Mouse (Mus musculus) adrenal gland, adult 2 months (tissue): Measurements from ENCODE around the gene Cfap69. TPM values are rescaled to one million over a fixed set of nuclear protein-coding genes. Genes with fewer than 3 reads are reported as not detected.
A peak's percentile ranks its signal among the peaks of the same experiment; 100 is the strongest.

Experiments
- DNase-seq: peaks from one replicate; pipeline ENCODE4 v3.0.0; 2021
- long read RNA-seq: library from polyadenylated mRNA; stranded (forward); transcript quantifications from one replicate; pipeline ENCODE4 v2.0.0, GENCODE M21; 2021
- polyA plus RNA-seq: library from polyadenylated mRNA; depleted of rRNA; stranded (reverse); fragments of >200 nt; gene quantifications from 2 replicates; pipeline ENCODE4 v1.2.3, GENCODE M21; 2012; rRNA removed
- total RNA-seq, 2 experiments: library from RNA; stranded (reverse); gene quantifications; 2 replicates each; pipeline ENCODE4 v1.2.3; 2021

Gene Cfap69
- total RNA-seq: 1 to 10 TPM; 7.9 to 8.9 TPM
- polyA plus RNA-seq: 2.2 and 4.6 TPM in 2 replicates
- long read RNA-seq, full-length matches to known transcripts: 2 of 2 reads
- long read RNA-seq, partial matches to known transcripts: 0 of 2 reads
- long read RNA-seq, other reads (novel, unspliced or antisense): 0 of 2 reads

DNA sequence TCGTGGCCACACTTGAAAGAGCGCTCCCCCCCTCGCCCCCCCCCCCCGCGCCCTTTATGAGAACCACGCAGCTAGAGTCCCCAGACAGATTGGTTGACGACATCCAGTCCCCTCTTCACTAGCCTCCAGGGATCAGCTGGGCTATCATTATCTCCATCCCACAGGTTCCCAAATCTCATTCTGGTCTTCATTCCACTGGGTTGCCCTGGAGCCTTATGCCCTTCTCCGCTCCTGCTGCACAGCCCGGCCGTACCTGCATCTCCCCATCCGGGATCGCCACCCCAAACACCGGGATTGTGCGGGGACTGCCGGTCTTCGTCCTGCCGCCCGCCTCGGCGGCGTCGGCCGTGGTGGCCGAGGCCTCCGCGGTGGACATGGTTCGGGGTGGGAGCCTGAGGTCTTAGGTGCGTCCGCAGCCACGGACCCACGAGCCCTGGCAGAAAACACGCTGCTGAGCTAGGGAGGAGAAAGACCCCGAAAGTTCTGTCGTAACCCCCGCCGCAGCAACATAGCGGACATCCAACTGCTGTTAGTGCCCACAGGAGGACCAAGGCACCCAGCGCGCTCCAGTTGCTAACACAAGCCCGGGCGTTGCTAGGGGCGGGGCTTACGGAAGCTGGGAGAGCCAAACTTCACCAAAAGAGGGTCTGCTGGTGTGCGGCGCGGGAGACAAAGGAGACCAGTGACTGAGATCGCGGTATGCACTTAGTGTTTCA, at the start of gene Cfap69:
Cfap69 (minus strand) TSS at position 585 of the 716 bp plus-strand sequence.
- peak; percentile 87 for DNase-seq

DNA sequence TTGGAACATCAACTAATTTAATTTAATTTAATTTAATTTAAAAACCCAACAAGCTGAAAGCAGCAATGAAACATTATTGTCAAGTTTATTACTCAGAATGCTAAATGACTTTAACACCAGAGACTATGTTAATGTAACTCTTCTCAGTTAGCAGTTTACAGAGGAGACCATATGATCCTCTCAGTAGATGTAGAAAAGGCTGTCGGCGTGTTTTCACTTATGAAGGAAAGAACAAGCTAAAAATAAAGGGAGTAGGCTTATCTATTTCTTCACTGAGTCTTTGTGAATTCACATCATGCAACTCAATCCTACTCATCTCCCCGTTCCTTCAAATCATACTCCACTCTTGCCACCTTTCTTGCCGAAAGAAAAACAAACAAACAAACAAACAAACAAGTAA, 47.0 kb upstream of the Cfap69 start:
- DNase-seq: no peak

DNA sequence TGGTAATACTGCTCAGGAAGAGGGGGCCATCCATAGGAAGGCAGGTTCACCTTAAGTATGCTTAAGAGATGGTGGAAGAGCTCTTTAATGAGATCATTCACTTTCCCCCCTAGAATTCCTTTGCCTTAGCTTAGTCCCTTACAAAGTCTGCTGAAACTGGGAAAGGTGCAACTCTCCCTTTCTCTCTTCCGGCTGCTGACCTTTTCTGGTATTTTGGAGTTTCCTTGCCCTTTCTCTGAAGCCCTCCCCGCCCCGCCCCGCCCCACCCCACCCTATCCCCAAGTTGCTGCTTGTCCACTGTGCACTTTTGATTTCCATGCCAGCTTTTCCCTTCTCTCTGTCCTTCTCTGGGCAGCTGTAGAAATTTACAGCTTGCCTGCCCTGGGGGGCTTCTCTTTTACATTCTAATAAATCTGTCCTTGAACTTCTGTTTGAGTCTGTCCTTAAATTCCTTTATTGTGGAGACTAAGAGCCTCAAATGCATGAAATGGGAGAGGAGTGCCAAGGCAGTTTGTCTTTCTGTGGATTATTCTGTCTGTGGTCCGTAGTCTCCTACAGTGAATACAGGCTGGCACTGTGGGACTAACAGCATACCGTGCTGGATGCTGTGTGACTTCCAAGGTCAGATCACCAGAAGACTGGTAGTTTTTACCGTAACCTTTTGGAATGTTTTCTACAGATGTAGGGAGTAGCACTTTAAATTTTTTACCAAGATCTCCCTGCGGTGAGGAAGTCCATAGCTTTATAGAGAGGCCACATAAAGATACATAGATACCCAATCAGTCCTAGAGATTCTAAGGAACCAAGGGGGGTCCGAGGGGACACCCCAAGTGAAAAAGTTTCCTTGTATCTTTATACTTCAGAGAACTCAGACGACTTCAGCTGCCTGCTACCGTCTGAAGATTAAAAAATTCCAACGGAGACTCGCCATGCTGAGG, 43.6 kb upstream of the Cfap69 start:
- peak; percentile 45 for DNase-seq

DNA sequence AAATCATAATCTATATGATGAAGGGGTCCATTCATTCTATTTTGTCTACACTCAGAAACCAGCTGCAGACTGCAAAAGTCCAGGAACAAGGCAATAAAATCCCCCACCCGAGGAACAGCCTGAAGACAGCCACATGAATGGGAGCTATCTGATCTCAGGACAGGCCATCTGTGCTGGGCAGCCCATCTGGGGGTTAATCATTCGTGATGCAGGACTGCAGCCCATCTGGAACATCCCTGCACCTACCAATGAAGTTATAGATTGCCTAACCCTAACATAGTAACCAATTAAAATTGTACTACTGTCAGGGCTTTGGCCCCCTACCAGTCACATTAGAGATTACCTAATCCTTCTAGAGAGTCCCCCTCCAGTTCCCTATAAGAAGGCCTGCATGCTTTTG, 41.0 kb upstream of the Cfap69 start:
- DNase-seq: no peak

DNA sequence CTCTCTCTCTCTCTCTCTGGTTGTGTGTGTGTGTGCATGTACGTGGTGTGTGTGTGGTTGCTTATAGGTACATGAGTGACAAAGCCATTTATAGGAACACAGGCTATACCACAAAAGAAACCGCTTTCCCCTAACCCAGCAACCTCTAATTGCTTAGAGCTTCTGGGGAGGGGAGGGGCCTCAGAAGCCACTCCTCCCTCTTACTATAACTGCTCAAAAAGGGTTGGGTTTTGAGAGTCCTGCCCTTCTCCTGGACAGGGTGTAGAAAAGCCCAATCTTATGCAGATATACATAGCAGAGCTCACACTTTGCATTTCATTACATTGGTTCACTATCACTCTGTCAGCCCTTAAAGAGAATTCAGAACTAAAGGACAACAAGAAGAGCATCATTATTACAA, 36.3 kb upstream of the Cfap69 start:
- no peak for DNase-seq

DNA sequence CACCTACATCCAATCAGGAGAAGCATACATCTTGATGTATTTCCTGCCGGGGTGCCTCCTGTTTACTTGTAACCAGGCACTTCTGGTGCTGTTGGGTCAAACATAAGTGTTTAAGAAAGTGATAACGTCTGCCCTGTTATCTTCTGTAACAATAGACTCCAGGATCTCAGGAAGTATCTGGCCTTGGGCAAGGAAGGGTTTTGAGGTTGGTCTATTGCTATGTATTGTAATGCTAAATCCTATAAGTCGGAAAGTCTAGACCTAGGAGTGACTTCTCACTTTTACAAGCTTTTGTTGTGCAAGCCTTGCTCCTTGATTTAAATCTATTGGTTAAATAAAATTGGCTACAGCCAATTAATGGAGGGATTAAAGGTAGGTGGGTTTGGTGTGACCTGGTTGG, 34.8 kb upstream of the Cfap69 start:
- no peak for DNase-seq

DNA sequence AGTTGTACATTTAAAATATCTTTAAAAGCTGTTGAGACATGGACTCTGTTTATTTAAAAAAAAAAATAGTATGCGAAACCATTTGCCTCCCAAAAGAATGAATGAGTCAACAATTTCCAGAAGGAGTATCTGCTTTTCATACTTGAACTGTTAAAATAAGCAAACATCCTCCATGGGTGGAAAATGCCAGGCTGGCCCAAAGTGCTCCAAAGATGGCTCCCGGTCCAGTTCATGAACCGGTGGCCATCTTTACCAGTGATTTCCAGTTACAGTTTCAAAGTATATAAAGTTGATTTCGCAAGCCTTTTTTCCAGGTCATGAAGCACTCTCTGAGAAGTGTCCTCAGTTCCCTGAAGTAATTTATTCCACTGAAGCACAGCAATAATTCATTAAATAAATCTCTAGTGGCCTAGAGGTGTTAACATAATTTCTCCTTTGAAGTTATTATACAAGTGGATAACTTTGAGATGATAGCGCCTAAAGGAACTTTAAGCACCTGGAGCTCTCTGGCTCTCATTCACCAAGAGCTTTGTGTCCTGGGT, 31.4 kb upstream of the Cfap69 start:
- no peak for DNase-seq

DNA sequence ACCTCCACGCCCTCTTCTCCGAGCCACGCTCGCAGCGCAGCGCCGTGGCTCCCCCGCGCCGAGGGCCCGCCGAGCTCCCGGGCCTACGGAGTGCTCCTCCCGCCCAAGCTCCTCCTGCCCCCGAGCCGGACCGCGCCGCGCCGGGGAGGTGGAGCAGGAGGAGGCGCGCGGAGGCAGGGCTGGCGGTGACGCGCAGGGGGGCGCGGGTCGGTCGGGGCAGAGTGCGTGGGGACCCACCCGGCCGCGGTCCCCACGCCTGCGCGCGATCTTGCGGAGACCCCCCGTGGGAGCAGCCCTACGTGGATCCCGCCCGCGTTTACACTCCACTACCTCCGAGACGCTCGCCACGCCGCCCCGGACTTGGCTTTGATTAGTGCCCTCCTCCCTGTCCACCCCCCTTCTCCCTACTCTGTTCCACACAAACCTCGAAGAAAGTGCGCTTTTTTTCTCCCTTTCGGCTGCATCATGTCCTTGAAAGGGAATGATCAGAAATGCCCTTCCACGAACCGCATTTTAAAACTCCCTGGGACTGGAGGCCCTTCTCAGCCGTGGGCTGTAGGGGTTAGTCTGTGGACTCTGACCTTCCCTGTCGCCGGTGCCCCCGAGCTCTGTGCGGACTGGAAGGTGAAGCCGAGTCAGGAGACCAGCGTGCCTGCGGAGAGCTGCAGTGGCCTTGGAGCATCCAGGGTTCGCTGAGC, 30.1 kb upstream of the Cfap69 start, which contains the start of gene Steap2:
Steap2 (minus strand) TSS at position 623 of the 698 bp plus-strand sequence.
- DNase-seq: peak; percentile 85

DNA sequence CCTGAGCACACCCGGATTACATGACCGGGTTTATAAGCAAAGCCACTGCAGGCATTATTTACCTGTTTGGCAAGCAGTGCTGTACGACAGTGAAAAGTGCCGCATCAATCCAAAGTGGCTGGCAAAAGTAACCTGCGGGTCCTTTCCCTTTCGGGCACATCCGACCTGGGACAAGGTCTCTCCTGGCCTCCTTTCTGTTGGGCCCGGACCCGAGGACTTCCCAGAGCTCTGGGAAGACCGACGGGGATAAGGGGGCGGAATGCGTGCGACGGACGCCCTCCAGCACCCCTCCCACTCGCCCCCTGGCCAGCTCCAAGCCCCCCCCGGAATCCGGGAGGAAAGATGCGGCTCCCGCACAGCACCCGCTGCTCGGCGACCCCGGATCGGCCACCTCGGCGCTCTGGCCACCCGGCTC, 29.5 kb upstream of the Cfap69 start:
- DNase-seq: no peak

DNA sequence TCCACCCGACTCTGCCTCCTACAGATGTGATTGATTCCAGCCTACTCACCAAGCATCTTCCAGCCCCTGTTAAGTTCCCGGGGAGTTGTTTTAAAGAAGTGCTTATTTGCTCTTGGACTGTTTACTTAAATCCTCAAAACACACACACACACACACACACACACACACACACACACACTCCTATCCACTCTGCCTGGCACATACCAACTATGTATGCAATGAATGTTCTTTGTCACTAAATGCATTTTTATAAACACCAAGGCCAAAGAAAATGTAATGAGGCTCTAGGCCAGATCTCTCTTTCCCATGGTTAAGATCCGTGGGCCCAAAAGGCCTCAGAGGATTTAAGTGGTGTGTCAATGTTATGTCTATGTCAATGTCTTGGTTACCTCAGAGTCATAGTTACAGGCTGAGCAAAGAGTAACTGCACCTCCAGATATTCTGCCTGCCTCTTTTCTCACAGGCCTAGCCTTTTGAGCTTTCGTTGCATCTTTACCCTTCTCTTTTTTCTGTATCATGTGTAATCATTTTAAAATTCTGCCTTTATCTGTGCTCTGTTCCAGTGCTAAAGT, 28.2 kb upstream of the Cfap69 start:
- DNase-seq: no peak

DNA sequence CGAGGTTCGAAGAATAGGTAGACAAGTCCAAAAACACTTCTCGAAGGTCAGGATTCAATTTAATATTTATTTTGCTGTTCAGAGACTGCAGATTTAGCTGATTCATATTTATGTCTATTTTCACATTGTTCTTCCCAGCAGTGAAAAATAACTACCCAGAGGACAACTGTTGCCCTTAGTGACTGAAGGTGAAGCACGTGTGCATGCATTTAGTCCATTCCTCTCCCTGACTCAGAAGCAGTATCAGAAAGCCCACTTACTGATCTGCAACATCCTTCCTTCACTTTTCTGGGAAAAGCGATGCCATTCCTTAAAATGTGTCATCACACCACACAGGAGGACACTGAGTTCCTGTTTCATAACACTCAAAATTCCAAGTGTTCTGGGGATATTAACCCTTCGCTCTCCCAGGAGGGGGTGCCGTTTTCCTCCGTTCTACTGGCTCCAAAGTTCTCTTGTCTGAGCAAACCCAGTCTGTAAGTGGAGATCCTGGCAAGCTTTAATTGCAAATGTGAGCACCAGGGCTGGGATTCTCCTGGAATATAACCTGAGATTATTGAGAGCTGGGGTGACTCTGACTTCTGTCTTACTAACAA, 25.0 kb upstream of the Cfap69 start:
- DNase-seq: no peak

DNA sequence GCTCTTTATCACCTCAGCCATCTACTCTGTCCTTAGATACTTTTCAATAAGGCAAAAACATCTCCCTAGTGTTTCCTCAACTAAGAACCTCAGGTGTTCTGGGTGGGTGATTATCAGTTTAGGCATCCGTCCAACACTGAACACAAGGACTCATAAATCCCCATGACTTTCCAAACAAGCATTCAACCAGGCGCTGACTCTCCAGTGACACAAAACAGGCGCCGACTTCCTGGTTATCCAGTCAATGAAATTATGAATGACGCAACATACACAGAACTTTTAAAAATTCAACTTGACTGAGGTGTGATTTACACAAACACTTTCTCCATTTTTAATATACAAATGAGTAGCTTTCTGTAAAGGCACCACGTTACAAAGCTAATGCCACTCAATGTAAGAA, 24.2 kb upstream of the Cfap69 start:
- no peak for DNase-seq

DNA sequence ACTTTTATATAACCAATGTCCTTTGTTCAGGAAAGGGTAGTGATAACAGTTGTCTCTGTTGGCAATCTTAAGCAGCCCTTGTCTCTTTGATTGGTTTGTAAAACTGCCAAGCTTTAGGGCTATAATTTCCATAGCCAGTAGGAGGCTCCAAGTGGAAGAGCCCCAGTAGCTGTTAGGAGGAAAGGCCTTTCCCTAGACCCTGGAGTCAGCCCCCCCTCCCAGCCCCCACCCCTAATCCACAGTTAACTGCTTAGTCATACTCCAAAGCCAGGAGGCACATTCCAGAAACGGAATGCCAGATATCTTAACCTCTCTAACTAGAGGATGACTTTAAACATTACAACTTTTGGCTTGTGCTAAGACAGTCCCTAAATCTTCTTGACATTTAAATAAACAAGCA, 22.9 kb upstream of the Cfap69 start:
- no peak for DNase-seq

DNA sequence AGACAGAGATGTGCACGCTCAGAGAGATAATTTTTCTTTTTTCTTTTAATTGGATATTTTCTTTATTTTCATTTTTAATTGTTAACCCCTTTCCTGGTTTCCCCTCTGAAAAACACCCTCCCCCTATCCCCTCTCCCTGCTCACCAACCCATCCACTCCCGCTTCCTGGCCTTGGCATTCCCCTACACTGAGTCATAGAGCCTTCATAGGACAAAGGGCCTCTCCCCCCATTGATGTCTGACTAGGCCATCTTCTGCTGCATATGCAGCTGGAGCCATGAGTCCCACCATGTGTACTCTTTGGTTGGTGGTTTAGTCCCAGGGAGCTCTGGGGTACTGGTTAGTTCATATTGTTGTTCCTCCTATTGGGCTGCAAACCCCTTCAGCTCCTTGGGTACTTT, 20.9 kb upstream of the Cfap69 start:
- peak; percentile 67 for DNase-seq

DNA sequence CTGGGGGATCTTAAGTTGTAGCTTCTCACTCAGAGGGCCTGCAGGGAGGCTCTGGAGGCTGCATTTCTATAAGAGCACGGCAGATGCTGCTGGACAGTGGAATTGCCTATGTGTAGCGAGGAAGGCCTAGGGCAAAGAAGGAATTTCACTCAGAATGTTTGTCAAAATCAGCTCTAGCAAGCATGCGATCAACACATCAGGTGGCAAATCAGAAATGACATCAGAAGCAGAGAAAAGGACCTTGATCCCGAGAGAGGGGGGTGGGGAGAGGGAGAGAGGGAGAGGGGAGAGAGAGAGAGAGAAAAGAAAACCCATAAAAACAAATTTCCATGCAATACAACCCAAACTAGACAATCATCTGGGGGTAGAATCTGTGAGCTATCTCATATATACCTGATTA, 19.3 kb upstream of the Cfap69 start:
- no peak for DNase-seq

DNA sequence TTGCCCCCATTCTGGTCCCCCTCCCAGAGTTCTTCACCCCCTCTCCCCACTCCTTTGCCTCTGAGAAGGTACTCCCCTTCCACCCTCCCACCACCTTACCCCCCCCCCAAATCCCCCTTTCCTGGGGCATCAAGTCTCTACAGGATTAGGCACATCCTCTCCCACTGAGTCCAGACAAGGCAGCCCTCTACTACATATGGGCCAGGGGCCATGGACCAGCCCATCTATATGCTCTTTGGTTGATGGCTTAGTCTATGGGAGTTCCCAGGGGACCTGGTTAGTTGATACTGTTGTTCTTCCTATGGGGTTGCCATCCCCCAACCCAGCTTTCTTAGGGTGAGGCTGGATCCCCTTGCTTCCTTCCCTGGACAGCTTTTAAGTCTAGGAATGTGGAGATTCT, 15.4 kb upstream of the Cfap69 start:
- DNase-seq: no peak

DNA sequence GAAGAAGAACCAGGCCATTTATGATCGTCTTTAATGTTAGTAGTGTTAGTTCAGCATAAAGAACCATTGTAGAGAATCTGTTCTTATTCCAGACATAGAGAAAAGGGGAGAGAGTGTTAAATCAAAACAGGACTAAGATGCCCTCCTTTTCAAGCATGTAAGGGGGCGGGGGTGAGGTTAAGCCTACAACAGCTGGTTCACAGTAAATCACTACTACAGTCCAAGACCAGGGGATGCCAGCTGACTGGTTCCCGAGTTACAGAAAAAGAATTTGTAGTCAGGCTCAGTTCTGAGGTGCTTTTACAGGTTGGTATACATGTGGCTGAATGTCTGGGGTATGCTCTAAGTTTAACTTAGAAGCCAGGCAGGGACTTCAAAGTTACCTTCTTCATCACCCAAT, 12.0 kb upstream of the Cfap69 start:
- DNase-seq: no peak

DNA sequence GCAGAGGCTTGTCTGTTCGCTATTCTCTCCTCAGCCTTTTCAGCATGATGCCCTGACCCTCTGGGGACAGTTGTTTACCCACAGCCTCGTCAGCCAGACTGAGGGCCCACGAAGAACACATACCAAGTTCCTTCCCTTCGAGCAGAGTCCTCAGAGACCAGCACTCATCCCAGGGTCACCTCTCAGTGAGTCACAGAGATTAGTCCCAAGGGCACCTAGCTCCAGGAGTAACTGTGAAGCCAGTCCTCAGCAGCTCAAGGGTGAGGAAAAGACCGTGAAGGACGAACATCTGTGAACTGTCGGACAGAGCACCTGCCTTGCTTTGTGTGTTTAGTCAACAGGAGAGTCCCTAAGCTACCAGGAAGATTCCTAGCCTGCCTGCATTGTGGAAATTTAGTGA, 4.9 kb upstream of the Cfap69 start:
- peak; percentile 65 for DNase-seq

DNA sequence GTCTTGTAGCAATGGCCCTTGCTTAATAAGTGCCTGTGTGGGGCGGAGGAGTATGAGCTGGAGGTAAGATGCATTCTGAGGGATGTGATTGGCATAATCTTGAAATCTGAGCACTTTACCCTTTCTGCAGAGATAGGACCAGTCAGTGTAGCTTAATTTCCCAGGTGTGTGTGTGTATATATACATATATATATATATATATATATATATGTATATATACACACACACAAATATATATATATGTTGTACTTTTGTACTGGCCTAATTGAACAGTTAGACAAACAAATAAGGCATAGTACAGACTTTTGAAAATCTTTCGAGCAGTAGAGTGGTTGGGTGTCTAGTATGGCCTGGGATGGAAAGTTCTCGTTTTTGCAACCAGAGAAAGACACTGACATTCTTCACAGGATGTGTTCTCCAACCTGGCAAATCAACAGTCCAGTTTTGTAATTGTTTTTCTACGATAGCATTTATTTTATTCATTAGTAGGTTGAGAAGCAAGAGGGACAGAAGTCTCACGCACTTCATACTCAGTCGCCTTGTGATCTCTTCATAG, 410 bp upstream of the Cfap69 start:
- DNase-seq: no peak

DNA sequence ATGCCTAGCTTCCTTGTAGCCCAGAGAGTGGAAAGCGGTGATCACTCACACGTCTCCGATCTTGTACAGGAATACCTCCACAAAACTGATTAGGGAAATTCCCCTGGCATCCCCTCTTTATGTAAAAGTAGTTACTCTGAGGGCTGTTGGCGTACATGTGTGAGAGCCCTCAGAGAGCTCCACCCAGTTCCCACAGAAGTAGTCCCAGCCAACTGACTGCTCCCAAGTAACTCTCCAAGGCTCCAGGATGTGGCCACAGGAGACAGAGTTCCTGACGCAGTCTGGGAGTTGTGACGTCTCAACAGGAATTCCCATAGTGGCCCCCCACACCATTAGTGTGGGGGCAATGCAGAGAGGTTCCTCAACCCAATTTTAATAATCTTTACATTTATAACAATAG, 982 bp downstream of the Cfap69 start:
- DNase-seq: no peak

DNA sequence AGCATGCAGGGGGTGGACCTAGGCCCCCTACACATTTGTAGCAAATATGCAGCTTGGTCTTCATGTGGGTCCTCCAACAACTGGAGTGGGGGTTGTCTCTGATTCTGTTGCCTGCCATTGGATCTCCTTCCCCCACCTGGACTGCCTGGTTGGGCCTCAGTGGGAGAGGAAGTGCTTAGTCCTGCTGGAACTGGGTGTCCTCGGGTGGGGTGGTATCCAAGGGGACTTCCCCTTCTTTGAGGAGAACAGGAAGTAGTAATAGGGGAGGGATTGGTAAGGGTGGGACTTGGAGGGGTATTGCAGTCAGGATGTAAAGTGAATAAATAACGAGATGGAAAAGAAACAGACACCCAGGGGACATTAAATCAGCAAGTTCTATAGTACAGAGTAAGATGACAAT, 5.4 kb downstream of the Cfap69 start:
- DNase-seq: no peak
